Mouse (Mus musculus): ENCODE measurements at regions not wholly inside any gene's neighbourhood (a gene's known extent, or its start where the extent isn't known, plus 50 kb on each side); places are given as distances from the start of the nearest gene placed in this dataset.

GRCm38 (mm10) chr10:111077632-111078031, 67.7 kb upstream of the Zdhhc17 start:
- no peak for TF ChIP-seq CTCF (conservative IDR thresholded peaks at IDR 0.05; ENCODE audit: low read length)
- no peak for TF ChIP-seq POU5F1 (IDR thresholded peaks at IDR 0.05; ENCODE audit: borderline replicate concordance, low read length)

Data from E14TG2a.4 (cell line).